In the genomic region with DNA sequence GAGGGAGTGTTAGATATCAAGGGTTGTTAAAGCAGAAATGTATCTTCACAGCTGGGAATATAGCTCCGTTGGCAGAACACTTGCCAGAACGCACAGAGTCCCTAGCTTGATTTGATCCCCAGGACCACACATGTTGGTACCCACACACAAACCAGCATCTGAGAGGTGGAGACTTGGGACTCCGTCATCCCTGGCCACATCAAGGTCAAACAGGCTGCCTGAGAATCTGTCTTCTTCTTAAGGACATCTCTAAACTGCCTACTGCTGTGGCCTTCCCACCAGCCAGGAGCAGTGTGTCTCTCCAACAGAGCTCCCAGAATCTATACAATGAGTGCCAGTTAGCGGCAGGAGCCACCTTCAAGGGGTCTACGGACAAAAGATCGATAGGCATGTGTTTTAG, we compare ENCODE assay signal across 14 mouse cellular contexts. TPM values are rescaled to one million over a fixed set of nuclear protein-coding genes. Genes with fewer than 3 reads are reported as not detected.
DNase-seq lines count a peak whose midpoint lies in the region; ATAC-seq and TF ChIP-seq lines count a peak whose summit lies in the region.
"Had no signal": no experiment of that assay in that cellular context is flagged by ENCODE, and none has a peak within 500 bp of the region (broad histone marks: within the 10 kb centered on the region; RNA-seq: fewer than 3 reads in every experiment).

No protein-coding gene starts in this region.

- no peak overlapping the region for H3K4me3 ChIP-seq in heart, embryonic 14.5 days (ENCODE audit: control insufficient read depth in 1 of 2, insufficient read depth in 1 of 2, low read depth in 1 of 2, low read length in 2 of 2)
- no peak overlapping the region for H3K4me3 ChIP-seq in testis, adult 2 months (ENCODE audit: control insufficient read depth, low read depth, low read length)
- H3K4me3 ChIP-seq: midbrain, embryonic 10.5 days; myocyte had no signal

- DNase-seq in adrenal gland, postnatal 36 days, result peak; percentile 21 to 25
- no peak for DNase-seq in adrenal gland, postnatal 4 days (ENCODE audit: low spot score in 2 of 2)
- DNase-seq in heart, adult 8-10 months (ENCODE audit: low spot score), result no peak
- no peak for DNase-seq in testis, postnatal 10 days (ENCODE audit: low spot score)
- no peak for DNase-seq in frontal cortex, postnatal 36 days (ENCODE audit: low spot score in 2 of 2)
- DNase-seq: kidney, adult 18-20 months; thymus, postnatal 14 days had no signal

- no peak overlapping the region for H3K9ac ChIP-seq in heart, embryonic 14.5 days (ENCODE audit: low read length)

- no peak overlapping the region for H3K4me2 ChIP-seq in heart, embryonic 14.5 days (ENCODE audit: low read length)

- TF ChIP-seq CTCF in testis, adult 2 months (IDR thresholded peaks at IDR 0.05; ENCODE audit: control insufficient read depth, insufficient read depth, insufficient replicate concordance, low read depth, low read length), result no peak

- H3K36me3 ChIP-seq in heart, embryonic 14.5 days (ENCODE audit: control insufficient read depth, insufficient read depth, low read length), result peaks cover 30% of the 10 kb centered on the region
- no peaks in the 10 kb centered on the region for H3K36me3 ChIP-seq in testis, adult 2 months (ENCODE audit: control insufficient read depth, insufficient read depth, low read length)

- TF ChIP-seq POLR2A in testis, adult 2 months (IDR thresholded peaks at IDR 0.05; ENCODE audit: control insufficient read depth, low read depth, low read length), result no peak

- 63% methylated on average over 6 of the region's 6 CpGs for WGBS in heart, embryonic 14.5 days

- no peaks in the 10 kb centered on the region for H3K9me3 ChIP-seq in heart, embryonic 14.5 days (ENCODE audit: control insufficient read depth, low read length)
- H3K9me3 ChIP-seq: midbrain, embryonic 10.5 days had no signal

- ATAC-seq in heart, embryonic 14.5 days (ENCODE audit: insufficient number of reproducible peaks, insufficient read depth, low FRiP score, low read depth), result no peak
- ATAC-seq in megakaryocyte-erythroid progenitor cell, adult 5-6 weeks (replicated peaks; ENCODE audit: low FRiP score, low TSS enrichment, poor library complexity, severe bottlenecking), result peak; percentile 16; the same call in 1 of the 2 replicates
- ATAC-seq: lung, postnatal 0 days; Patski had no signal

- H3K4me1 ChIP-seq in heart, embryonic 14.5 days (ENCODE audit: control insufficient read depth in 2 of 2, insufficient read depth in 2 of 2, low read length in 2 of 2), result peaks cover 17 to 35% of the 10 kb centered on the region in 2 experiments
- no peaks in the 10 kb centered on the region; the same call in 1 of the 2 replicates for H3K4me1 ChIP-seq in testis, adult 2 months (ENCODE audit: control insufficient read depth, insufficient read depth, low read length)

- peak overlapping the region; percentile 1 to 53; a peak in 2 of 4 replicates for H3K27ac ChIP-seq in heart, embryonic 14.5 days (replicated peaks in 1 of 2; ENCODE audit: control insufficient read depth in 1 of 2, insufficient read depth in 1 of 2, low read depth in 2 of 2, low read length in 2 of 2)
- peak overlapping the region; percentile 37; the same call in 1 of the 2 replicates for H3K27ac ChIP-seq in testis, adult 2 months (ENCODE audit: control insufficient read depth, insufficient read depth, low read depth, low read length)
- H3K27ac ChIP-seq: midbrain, embryonic 10.5 days had no signal

- H3K27me3 ChIP-seq in heart, embryonic 14.5 days (ENCODE audit: control insufficient read depth, insufficient read depth, low read length), result no peaks in the 10 kb centered on the region
- no peaks in the 10 kb centered on the region for H3K27me3 ChIP-seq in testis, adult 2 months (ENCODE audit: control insufficient read depth, insufficient read depth, low read length)
- H3K27me3 ChIP-seq: Patski had no signal

RNA-seq across cellular contexts. Expression of gene Fryl, which starts 47.8 kb away (rescaled TPM):
- 10 to 100 TPM; 44.1 to 45.3 TPM for total RNA-seq in adrenal gland, postnatal 36 days (2021)
- 10 to 100 TPM; 49.7 to 55.7 TPM for total RNA-seq in adrenal gland, postnatal 4 days (2021)
- 30.5 and 35.0 TPM in 2 replicates for polyA plus RNA-seq in heart, embryonic 14.5 days (2014; fragmentation: Nextera tagmentation; extraction: Ambion mirVana)
- total RNA-seq in heart, adult 8-10 months (2022), result 10 to 100 TPM; 32.7 to 38.8 (median 35.1) TPM
- polyA plus RNA-seq in testis, adult 2 months (2012; rRNA removed), result 16.5 and 21.6 TPM in 2 replicates
- total RNA-seq in megakaryocyte-erythroid progenitor cell, adult 5-6 weeks (2014; fragmentation: Nextera tagmentation), result 96.9 and 132 TPM in 2 replicates
- total RNA-seq in megakaryocyte-erythroid progenitor cell, adult 5-6 weeks (2017), result 45.9 and 90.8 TPM in 2 replicates

Comparison
In these comparisons a context has a peak if more than half of its experiments do, and no peak if none do; other contexts are left out.
1. DNase-seq: peak in adrenal gland, postnatal 36 days (2 of 2); none in adrenal gland, postnatal 4 days (0 of 2), heart, adult 8-10 months (single experiment), testis, postnatal 10 days (single experiment) and frontal cortex, postnatal 36 days (0 of 2).